Mouse (Mus musculus): ENCODE data around the gene Nckap1. TPM values are rescaled to one million over a fixed set of nuclear protein-coding genes. Genes with fewer than 3 reads are reported as not detected.

The Nckap1 gene
- polyA plus RNA-seq, 1 experiment from 2014 or later, result 95.0 TPM

DNA sequence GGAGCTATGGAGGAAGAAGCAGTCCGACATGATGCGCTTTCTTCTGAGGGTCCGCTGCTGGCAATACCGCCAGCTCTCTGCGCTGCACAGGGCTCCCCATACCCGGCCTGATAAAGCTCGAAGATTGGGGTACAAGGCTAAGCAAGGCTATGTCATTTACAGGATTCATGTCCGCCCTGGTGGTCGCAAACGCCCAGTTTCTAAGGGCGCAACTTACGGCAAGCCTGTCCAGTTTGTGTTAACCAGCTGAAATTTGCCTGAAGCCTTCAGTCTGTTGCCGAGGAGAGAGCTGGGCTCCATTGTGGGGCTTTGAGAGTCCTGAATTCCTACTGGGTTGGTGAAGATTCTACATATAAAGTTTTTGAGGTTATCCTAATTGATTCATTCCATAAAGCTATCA lies 21.6 kb upstream of the Nckap1 start:
- WGBS, result 93% methylated on average over 13 of the region's 13 CpGs
- ATAC-seq (ENCODE audit: low read depth), result no peak

DNA sequence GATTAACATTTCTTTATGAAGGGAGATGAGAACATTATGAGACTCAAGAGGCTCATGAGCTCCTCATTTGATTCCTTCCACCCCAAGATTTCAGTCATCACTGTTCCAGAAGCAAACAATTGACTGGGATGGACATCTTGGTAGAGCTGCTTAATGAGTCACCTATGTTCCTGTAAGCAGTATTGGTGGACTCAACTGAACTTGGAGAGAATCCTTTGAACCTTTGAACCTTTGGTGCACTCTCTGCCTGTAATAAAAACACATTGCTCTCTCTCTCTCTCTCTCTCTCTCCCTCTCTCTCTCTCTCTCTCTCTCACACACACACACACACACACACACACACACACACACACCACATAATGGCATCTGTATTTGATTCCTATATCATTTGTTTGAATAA lies 19.4 kb upstream of the Nckap1 start:
- no peak overlapping the region for H3K4me3 ChIP-seq (ENCODE audit: low read depth, low read length)
- no peaks in the 10 kb centered on the region for H3K27me3 ChIP-seq (ENCODE audit: control insufficient read depth, insufficient read depth, low read length)
- H3K4me2 ChIP-seq (ENCODE audit: low read depth, low read length), result no peak overlapping the region
- H3K9ac ChIP-seq (replicated peaks; ENCODE audit: low read depth, low read length), result no peak overlapping the region
- no peak overlapping the region for H3K27ac ChIP-seq (ENCODE audit: low read depth, low read length)
- no peaks in the 10 kb centered on the region for H3K9me3 ChIP-seq (ENCODE audit: control insufficient read depth, low read length)
- H3K36me3 ChIP-seq (ENCODE audit: control insufficient read depth, insufficient read depth, low read length), result no peaks in the 10 kb centered on the region
- no peak for ATAC-seq (ENCODE audit: low read depth)
- no peaks in the 10 kb centered on the region for H3K4me1 ChIP-seq (ENCODE audit: control insufficient read depth, insufficient read depth, low read length)

More for the DNA sequence above, 21.6 kb upstream of the Nckap1 start:
- Histone ChIP-seq H3K4me2 (ENCODE audit: low read depth, low read length) (no peak overlapping the region), H3K9me3 (ENCODE audit: control insufficient read depth, low read length) (no peaks in the 10 kb centered on the region), H3K9ac (replicated peaks; ENCODE audit: low read depth, low read length) (no peak overlapping the region), H3K27me3 (ENCODE audit: control insufficient read depth, insufficient read depth, low read length) (no peaks in the 10 kb centered on the region), H3K4me1 (ENCODE audit: control insufficient read depth, insufficient read depth, low read length) (no peaks in the 10 kb centered on the region), H3K36me3 (ENCODE audit: control insufficient read depth, insufficient read depth, low read length) (no peaks in the 10 kb centered on the region), H3K4me3 (ENCODE audit: low read depth, low read length) (no peak overlapping the region), H3K27ac (ENCODE audit: low read depth, low read length) (no peak overlapping the region)

DNA sequence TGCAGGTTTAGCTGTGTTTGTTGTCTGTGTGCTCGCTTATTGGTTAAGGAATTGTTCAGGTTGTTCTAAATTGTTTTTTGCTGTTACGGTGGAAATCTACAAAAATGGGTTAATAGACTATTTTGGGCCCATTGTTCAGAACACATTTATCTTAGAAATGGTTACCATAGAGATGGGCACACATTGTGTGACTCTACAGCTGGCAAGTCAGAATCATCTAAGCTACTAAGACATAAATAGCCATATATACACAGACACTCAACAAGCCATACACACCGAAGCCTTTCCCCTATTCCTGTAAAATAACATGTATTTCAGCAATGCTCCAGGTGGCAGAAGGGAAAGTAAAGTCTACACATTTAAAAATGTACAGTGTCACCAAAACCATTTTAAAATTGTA lies 18.7 kb upstream of the Nckap1 start:
- no peaks in the 10 kb centered on the region for H3K36me3 ChIP-seq (ENCODE audit: control insufficient read depth, insufficient read depth, low read length)
- H3K4me1 ChIP-seq (ENCODE audit: control insufficient read depth, insufficient read depth, low read length), result no peaks in the 10 kb centered on the region
- no peak overlapping the region for H3K4me3 ChIP-seq (ENCODE audit: low read depth, low read length)
- H3K9ac ChIP-seq (replicated peaks; ENCODE audit: low read depth, low read length), result no peak overlapping the region
- H3K4me2 ChIP-seq (ENCODE audit: low read depth, low read length), result no peak overlapping the region
- ATAC-seq (ENCODE audit: low read depth), result no peak
- H3K9me3 ChIP-seq (ENCODE audit: control insufficient read depth, low read length), result no peaks in the 10 kb centered on the region
- no peaks in the 10 kb centered on the region for H3K27me3 ChIP-seq (ENCODE audit: control insufficient read depth, insufficient read depth, low read length)
- no peak overlapping the region for H3K27ac ChIP-seq (ENCODE audit: low read depth, low read length)
- 88% methylated on average over 3 of the region's 3 CpGs for WGBS

DNA sequence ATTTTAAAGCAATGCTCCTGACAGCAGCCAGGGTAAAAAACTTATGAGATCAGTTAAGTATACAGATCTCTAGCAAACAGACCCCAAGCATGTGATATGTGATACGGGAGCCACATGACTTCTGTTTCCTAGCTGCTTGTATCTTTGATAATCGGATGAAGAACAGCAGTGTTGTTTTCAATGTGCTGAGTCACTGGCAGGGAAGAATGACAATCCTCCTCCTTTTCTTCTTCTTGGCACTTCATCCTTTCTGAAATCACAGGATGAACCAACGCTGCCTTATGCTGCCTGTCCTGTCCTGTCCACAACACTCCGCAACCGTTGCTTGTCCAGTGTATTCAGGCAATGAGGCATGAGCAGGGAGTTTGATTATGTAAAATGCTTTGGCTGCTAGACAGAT lies 15.8 kb upstream of the Nckap1 start:
- no peaks in the 10 kb centered on the region for H3K9me3 ChIP-seq (ENCODE audit: control insufficient read depth, low read length)
- H3K9ac ChIP-seq (replicated peaks; ENCODE audit: low read depth, low read length), result no peak overlapping the region
- H3K36me3 ChIP-seq (ENCODE audit: control insufficient read depth, insufficient read depth, low read length), result no peaks in the 10 kb centered on the region
- H3K4me1 ChIP-seq (ENCODE audit: control insufficient read depth, insufficient read depth, low read length), result no peaks in the 10 kb centered on the region
- no peak overlapping the region for H3K27ac ChIP-seq (ENCODE audit: low read depth, low read length)
- no peak overlapping the region for H3K4me3 ChIP-seq (ENCODE audit: low read depth, low read length)
- 72% methylated on average over 5 of the region's 5 CpGs for WGBS
- H3K4me2 ChIP-seq (ENCODE audit: low read depth, low read length), result no peak overlapping the region
- no peak for ATAC-seq (ENCODE audit: low read depth)
- no peaks in the 10 kb centered on the region for H3K27me3 ChIP-seq (ENCODE audit: control insufficient read depth, insufficient read depth, low read length)

DNA sequence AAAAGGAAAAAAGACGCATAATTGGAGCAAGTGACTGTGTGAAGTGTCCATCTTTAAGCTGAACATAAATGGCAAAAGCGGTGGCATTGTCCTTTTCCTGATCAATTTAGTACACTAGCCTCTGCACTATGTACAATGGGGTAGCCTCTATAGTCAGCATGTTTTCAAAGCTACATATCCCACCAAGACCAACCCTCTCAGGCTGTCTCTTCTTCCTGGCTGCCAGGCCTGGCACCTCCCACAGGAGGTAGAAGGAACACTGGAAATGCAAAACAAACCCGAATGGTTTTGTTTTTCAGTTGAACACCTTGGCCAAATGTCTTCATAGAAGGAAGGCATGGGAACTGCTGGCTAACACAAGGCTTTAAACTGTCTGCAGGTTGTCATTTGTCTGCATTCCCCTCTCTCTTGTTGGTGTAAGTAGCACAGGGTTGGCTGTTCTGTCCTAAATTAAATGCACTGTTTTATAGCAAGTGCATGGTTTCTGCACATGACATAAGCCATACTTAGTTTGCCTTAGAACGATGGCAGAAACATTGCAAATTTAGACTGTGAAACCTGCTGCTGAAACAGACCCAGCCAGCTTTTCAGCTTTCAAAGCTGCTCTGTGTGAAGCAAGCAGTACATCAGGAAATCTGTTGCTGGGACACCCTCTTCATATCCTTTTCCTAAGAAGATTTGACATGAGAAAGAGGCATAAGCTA lies 13.2 kb upstream of the Nckap1 start:
- Histone ChIP-seq H3K4me3 (ENCODE audit: low read depth, low read length) (no peak overlapping the region), H3K9me3 (ENCODE audit: control insufficient read depth, low read length) (no peaks in the 10 kb centered on the region), H3K4me2 (ENCODE audit: low read depth, low read length) (no peak overlapping the region), H3K9ac (replicated peaks; ENCODE audit: low read depth, low read length) (no peak overlapping the region), H3K27me3 (ENCODE audit: control insufficient read depth, insufficient read depth, low read length) (no peaks in the 10 kb centered on the region), H3K4me1 (ENCODE audit: control insufficient read depth, insufficient read depth, low read length) (no peaks in the 10 kb centered on the region), H3K27ac (ENCODE audit: low read depth, low read length) (no peak overlapping the region), H3K36me3 (ENCODE audit: control insufficient read depth, insufficient read depth, low read length) (no peaks in the 10 kb centered on the region)
- ATAC-seq (ENCODE audit: low read depth), result no peak
- 82% methylated on average over 4 of the region's 4 CpGs for WGBS

DNA sequence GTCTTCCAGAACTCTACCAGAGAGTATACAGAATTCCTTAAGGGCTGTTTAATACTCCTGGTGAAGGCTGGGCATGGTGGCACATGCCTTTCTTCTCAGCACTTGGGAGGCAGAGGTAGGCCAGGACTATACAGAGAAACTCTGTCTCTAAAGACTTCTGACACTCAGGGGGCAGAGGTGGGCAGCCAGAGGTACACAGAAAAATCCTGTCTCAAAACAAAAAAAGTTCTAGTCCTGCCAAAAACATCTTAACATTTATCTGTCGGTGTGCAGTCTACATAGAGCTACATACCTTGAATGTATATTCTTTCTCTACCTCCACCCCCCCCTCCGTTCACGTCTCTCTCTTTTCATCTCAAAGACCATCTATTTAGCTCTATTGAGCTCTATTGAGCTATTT lies 1.2 kb upstream of the Nckap1 start:
- Histone ChIP-seq H3K27me3 (ENCODE audit: control insufficient read depth, insufficient read depth, low read length) (no peaks in the 10 kb centered on the region), H3K4me2 (ENCODE audit: low read depth, low read length) (no peak overlapping the region), H3K9ac (replicated peaks; ENCODE audit: low read depth, low read length) (no peak overlapping the region), H3K36me3 (ENCODE audit: control insufficient read depth, insufficient read depth, low read length) (no peaks in the 10 kb centered on the region), H3K4me1 (ENCODE audit: control insufficient read depth, insufficient read depth, low read length) (peaks cover 12% of the 10 kb centered on the region), H3K4me3 (ENCODE audit: low read depth, low read length) (no peak overlapping the region), H3K9me3 (ENCODE audit: control insufficient read depth, low read length) (no peaks in the 10 kb centered on the region), H3K27ac (ENCODE audit: low read depth, low read length) (no peak overlapping the region)
- WGBS, result 78% methylated on average over 3 of the region's 3 CpGs
- ATAC-seq (ENCODE audit: low read depth), result no peak

DNA sequence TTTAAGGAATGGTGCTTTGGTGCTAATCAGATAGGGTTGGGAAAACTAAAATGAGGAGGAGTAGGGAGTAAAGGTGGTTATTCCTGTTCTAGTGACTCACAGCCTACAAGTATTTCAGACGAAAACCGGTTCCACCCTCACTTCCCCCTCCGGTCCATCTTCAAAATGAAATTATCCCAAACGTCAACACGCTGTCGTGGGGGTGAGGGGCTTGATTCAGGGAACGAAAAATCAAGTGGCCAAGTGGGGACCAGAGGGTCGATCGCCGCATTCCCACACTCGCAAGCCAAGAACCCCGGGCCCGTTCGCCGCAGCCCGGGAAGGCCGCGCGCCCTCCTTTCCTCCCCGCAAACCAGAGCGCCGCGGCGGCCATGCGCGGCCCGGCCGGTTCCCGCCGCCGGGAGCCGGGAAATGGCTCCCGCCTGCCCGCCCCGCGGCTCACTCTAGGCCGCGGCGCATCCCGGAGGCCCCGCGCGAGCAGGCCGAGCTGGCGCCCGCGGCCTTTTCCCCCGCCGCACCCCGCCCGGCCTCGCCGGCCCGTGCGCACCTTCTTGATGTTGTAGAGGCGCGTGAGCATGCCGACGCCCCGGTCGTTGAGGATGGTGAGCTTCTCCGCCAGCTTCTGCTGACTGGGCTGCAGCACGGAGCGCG lies 744 bp downstream of the Nckap1 start:
- Histone ChIP-seq H3K36me3 (ENCODE audit: control insufficient read depth, insufficient read depth, low read length) (no peaks in the 10 kb centered on the region), H3K4me1 (ENCODE audit: control insufficient read depth, insufficient read depth, low read length) (peaks cover 12% of the 10 kb centered on the region), H3K27ac (ENCODE audit: low read depth, low read length) (peak overlapping the region; percentile 98), H3K4me3 (ENCODE audit: low read depth, low read length) (peak overlapping the region; percentile 91), H3K9me3 (ENCODE audit: control insufficient read depth, low read length) (no peaks in the 10 kb centered on the region), H3K9ac (replicated peaks; ENCODE audit: low read depth, low read length) (peak overlapping the region; percentile 99), H3K27me3 (ENCODE audit: control insufficient read depth, insufficient read depth, low read length) (no peaks in the 10 kb centered on the region), H3K4me2 (ENCODE audit: low read depth, low read length) (peak overlapping the region; percentile 59)
- WGBS, result under 1% methylated on average over 44 of the region's 65 CpGs
- ATAC-seq (ENCODE audit: low read depth), result peak; percentile 76

DNA sequence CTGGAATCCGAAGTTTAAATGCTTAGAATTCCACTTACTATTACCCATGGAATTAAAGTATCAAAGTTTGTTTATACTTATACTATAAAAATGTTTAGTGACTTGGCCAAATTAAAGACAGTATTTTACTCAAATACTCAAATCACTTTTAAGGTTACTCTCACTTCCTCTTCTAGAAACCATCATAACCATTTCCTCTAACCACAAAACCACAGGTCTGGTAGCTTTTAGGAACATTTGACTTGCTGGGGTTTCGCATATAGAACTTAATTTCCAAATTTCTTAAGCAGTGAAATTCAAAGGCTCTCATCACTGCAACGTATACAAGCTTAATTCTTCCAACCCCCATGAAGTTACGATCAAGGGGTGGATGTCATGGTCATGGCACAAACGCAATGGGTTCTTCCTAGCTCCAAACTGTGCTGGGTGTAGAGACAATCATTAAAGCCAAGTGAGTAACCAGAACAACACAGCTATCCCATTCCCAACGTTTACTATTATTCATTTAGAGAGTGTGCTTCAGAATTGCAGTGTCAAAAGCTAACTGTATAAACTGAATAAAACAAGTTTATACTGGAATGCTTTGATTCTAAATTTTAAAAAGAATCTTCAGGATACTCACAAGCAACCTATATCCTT lies 1.8 kb downstream of the Nckap1 start:
- 0 out of 2 replicates have a peak overlapping the region, but pooled peaks have one; percentile 21 for H3K9ac ChIP-seq (replicated peaks; ENCODE audit: low read depth, low read length)
- no peaks in the 10 kb centered on the region for H3K9me3 ChIP-seq (ENCODE audit: control insufficient read depth, low read length)
- H3K27ac ChIP-seq (ENCODE audit: low read depth, low read length), result no peak overlapping the region
- no peak for ATAC-seq (ENCODE audit: low read depth)
- H3K36me3 ChIP-seq (ENCODE audit: control insufficient read depth, insufficient read depth, low read length), result no peaks in the 10 kb centered on the region
- H3K4me1 ChIP-seq (ENCODE audit: control insufficient read depth, insufficient read depth, low read length), result peaks cover 12% of the 10 kb centered on the region
- H3K27me3 ChIP-seq (ENCODE audit: control insufficient read depth, insufficient read depth, low read length), result no peaks in the 10 kb centered on the region
- H3K4me2 ChIP-seq (ENCODE audit: low read depth, low read length), result peak overlapping the region; percentile 59
- 43% methylated on average over 6 of the region's 6 CpGs for WGBS
- H3K4me3 ChIP-seq (ENCODE audit: low read depth, low read length), result peak overlapping the region; percentile 91; the same call in 1 of the 2 replicates

DNA sequence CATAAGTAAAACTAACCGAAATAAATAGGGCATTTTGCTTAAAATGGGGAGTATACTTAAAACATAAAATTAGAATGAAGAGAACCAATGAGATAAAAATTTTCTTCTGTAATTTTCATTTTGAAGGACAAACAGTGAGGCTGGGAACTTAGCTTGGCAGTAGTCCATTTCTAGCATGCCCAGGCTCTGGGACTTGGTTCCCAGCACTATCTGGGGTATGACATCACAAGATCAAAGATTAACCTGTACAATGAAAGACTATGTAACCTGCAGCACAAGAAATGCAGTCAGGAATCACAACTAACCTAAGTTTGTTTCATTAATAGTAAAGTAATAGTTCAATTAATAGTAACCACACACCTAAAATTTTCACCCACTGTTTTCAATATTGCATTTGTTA lies 3.9 kb downstream of the Nckap1 start:
- 96% methylated on average over 1 of the region's 1 CpGs for WGBS
- Histone ChIP-seq H3K4me1 (ENCODE audit: control insufficient read depth, insufficient read depth, low read length) (peaks cover 12% of the 10 kb centered on the region), H3K9ac (replicated peaks; ENCODE audit: low read depth, low read length) (no peak overlapping the region), H3K27ac (ENCODE audit: low read depth, low read length) (no peak overlapping the region), H3K4me3 (ENCODE audit: low read depth, low read length) (no peak overlapping the region), H3K4me2 (ENCODE audit: low read depth, low read length) (no peak overlapping the region), H3K27me3 (ENCODE audit: control insufficient read depth, insufficient read depth, low read length) (no peaks in the 10 kb centered on the region), H3K36me3 (ENCODE audit: control insufficient read depth, insufficient read depth, low read length) (no peaks in the 10 kb centered on the region), H3K9me3 (ENCODE audit: control insufficient read depth, low read length) (no peaks in the 10 kb centered on the region)
- ATAC-seq (ENCODE audit: low read depth), result no peak
